Mouse (Mus musculus): Measurements from ENCODE around the gene Gabra3. TPM values are rescaled to one million over a fixed set of nuclear protein-coding genes. Genes with fewer than 3 reads are reported as not detected.

Gabra3 gene
- not detected for total RNA-seq (2023)

DNA sequence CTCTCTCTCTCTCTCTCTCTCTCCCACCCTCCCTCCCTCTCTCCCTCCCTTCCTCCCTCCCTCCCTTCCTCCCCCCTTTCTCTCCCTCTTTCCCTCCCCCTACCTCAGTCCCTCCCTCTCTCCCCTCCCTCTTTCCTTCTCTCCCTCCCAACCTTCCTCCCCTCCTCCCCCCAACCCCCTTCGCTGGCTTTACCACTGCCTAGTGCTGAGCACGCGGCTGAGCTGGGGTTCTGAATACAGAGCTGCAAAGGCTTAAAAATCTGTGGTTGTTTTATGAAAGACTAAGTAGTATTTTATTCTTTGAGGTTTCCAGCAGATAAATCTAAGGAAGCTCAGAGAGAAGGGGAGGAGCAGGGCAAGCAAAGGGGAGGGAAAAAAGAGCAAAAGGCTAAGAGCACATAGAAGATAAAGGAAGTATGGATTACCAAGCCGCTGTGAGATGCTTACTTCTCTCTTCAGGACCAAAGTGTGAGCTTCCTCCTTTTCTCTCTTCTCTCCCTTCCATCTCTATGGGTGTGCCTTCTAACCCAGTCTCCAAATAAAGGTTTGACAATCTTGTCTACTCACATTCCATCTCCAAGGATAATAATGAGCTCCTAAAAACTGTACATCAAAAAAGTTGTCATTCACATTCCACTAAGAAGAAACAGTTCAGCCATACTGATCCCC lies at the start of gene Gabra3:
Gene Gabra3 (minus strand): TSS at position 619 of the 669 bp plus-strand sequence.

DNA sequence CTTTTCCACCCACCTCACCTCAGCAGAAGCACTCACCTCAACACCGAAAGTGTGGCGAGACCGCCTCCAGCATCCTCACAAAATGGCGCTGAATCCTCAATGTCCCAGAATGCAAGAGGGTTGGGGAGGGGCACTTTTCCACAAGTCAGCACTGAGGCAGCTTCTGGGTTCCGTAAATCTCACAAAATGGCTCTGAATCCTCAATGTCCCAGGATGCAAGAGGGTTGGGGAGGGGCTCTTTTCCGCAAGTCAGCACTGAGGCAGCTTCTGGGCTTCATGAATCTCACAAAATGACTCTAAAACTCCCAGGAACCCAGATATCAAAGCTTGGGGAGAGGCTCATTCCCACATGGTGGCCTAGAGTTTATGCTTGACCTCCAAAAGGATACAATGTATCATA lies 269.9 kb downstream of the Gabra3 start, which contains the start of gene Magea10:
Gene Magea10 (minus strand): TSS at position 101 of the 400 bp plus-strand sequence.

Other genes with a start within 250 kb of the Gabra3 start
- gene Gabrq, start 168.3 kb upstream of the Gabra3 start, total RNA-seq (2023), result not detected